Mouse (Mus musculus): Measurements from ENCODE around the gene Kcng3. TPM values are rescaled to one million over a fixed set of nuclear protein-coding genes. Genes with fewer than 3 reads are reported as not detected.

Gene Kcng3
- total RNA-seq, 1 experiment from 2014 or later, result not detected

GRCm38 (mm10) chr17:83637393-83637792 is 5.7 kb upstream of the Kcng3 start:
- no peak for ATAC-seq (replicated peaks in 1 of 2; ENCODE audit: insufficient read depth in 1 of 2, low FRiP score in 2 of 2, low TSS enrichment in 1 of 2, low read depth in 1 of 2, poor library complexity in 2 of 2, severe bottlenecking in 2 of 2)

DNA sequence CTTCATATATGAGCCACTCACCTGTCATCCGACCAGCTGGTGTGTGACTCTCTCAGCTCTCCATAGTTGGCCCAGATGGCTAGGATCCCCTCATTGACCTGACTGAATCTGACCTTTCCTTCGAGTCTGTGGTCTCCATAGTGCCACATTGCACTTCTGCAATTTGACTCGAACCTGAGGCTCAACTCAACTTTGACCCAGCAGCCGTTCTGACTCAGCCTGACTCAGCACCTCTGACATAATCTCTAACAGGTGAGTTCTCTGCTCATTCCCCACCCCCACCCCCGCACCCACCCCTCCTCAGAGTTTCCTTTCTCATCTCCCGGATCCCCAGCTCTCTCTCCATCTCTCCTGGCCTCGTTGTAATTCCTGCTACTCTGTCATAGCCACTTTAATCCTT is 4.7 kb upstream of the Kcng3 start:
- ATAC-seq (replicated peaks in 1 of 2; ENCODE audit: insufficient read depth in 1 of 2, low FRiP score in 2 of 2, low TSS enrichment in 1 of 2, low read depth in 1 of 2, poor library complexity in 2 of 2, severe bottlenecking in 2 of 2), result no peak

DNA sequence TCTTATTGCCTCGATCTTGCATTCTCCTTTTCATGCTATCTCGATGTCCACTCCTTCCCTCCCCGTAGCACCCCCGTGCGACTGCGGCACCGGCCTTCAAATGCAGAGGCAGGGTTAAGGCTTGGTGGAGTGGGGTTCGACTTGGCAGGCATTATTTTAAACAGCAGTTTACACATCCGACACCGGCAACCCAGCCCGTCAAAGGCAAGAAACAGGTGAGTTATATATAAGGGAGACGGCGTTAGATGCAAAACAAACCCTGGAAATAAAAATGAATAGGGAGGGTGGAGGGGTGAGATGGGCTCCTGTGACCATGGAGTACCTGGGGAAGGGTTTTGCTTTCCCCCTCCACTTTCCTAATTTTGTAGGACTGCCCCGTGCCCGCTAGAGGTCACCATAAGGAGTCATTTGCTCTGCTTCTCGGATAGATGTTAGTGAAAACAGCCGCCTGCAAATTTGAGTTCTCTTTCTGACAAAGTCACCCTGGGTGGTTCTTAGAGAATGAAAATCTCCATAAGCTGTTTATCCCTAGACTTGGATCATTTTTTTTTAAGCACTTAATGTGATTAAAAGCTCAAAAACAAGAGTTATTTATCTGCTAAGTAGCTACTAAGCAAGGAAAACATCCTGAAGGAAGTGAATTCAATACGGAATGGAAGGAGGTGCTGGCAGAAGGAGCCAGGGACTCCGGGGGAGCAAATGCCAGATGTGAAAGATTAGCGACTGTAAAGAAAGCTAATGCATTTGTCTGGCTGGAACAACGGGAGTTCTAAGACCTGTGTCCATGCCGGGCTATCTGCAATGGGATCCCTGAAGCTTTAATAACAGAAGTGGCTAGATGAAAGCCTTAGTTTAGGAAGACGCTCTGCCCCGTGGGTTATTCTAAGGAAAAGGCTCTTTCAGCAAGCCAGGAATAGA is 1.2 kb upstream of the Kcng3 start:
- ATAC-seq (replicated peaks in 1 of 2; ENCODE audit: insufficient read depth in 1 of 2, low FRiP score in 2 of 2, low TSS enrichment in 1 of 2, low read depth in 1 of 2, poor library complexity in 2 of 2, severe bottlenecking in 2 of 2), result peak; percentile 60 to 68; a peak in 3 of 4 replicates

DNA sequence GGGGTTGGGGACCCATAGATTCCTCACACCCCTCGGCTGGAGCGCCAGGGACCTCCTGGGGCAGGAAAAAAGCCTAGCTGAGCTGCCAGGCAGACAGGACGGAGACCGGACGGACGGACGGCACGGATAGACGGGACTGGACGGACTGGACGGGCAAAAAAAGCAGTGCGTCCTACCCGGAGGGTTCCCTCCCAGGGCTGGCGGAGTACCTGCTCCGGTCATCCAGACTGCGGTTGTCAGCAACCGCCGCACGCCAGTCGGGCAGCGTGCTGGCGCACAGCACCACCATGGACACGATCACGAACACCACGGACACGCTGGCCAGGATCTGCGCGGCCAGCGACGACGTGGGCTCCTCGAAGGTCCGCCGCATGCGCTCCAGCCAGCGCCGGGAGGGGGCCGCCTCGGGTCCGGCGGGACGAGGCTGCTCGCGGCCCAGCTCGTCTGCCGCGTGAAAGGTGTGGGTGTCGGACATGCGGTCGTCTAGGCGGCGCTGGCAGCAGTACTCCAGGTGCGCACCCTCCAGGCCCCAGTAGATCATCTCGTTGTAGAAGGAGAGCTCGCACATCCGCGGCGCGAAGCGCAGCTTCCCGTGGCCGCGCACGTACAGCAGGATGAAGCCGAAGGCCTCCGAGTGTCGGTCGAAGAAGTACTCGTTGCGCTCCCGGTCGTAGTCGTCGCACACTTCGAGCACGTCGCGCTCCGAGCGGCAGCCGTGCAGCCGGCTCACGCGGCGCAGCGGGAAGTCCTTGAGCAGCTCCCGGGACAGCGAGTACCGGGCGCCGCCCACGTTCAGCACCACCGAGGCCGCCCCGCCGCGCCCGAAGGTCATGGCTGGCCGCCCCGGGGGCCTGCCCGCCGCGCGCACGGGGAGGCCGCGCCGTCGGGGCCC is 662 bp downstream of the Kcng3 start:
- 0 out of 4 replicates have a peak, but pooled peaks of 1 of the 2 experiments have one; percentile 36 for ATAC-seq (replicated peaks in 1 of 2; ENCODE audit: insufficient read depth in 1 of 2, low FRiP score in 2 of 2, low TSS enrichment in 1 of 2, low read depth in 1 of 2, poor library complexity in 2 of 2, severe bottlenecking in 2 of 2)

- no peak for ATAC-seq (replicated peaks in 1 of 2; ENCODE audit: insufficient read depth in 1 of 2, low FRiP score in 2 of 2, low TSS enrichment in 1 of 2, low read depth in 1 of 2, poor library complexity in 2 of 2, severe bottlenecking in 2 of 2)
Measured at GRCm38 (mm10) chr17:83613907-83614306, 17.8 kb downstream of the Kcng3 start.

- no peak for ATAC-seq (replicated peaks in 1 of 2; ENCODE audit: insufficient read depth in 1 of 2, low FRiP score in 2 of 2, low TSS enrichment in 1 of 2, low read depth in 1 of 2, poor library complexity in 2 of 2, severe bottlenecking in 2 of 2)
Measured at GRCm38 (mm10) chr17:83609532-83609931, 22.2 kb downstream of the Kcng3 start.

DNA sequence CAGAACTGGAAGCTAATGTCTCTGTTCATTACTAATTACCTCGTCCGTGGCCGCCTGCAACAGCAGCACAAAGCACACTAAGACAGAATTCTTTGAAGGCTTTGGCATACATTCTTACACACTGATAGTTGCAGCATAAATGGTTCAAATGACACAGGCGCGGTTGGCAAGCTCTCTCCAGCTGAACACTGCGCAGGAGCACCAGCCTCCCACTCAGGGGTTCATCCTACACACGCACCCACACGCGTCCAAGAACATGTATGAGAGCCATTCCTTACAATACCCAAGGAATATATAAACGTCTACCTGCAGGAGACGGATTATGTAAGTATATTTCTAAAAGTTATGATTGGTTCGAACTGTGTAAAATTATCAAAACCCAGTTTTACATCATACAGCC is 30.7 kb downstream of the Kcng3 start:
- ATAC-seq (replicated peaks in 1 of 2; ENCODE audit: insufficient read depth in 1 of 2, low FRiP score in 2 of 2, low TSS enrichment in 1 of 2, low read depth in 1 of 2, poor library complexity in 2 of 2, severe bottlenecking in 2 of 2), result no peak

- no peak for ATAC-seq (replicated peaks in 1 of 2; ENCODE audit: insufficient read depth in 1 of 2, low FRiP score in 2 of 2, low TSS enrichment in 1 of 2, low read depth in 1 of 2, poor library complexity in 2 of 2, severe bottlenecking in 2 of 2)
Measured at GRCm38 (mm10) chr17:83595966-83596365, 35.7 kb downstream of the Kcng3 start.

DNA sequence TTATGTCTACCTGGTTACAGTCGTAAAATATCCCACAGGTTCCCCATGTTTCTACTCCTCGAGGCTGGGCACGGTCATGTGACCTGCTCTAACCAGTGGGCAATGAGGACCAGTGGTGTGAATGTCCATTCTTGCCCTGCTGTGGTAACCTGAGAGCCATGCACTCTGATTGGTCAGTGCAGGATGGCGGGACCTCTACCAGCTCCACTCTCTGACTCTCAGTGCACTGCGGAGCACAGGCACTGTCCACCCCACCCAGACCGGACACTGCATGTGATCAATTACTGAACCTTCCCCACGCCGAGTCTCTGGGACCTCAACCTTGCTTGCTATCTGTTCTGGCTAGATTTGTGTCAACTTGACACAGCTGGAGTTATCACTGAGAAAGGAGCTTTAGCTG is 37.2 kb downstream of the Kcng3 start:
- ATAC-seq (replicated peaks in 1 of 2; ENCODE audit: insufficient read depth in 1 of 2, low FRiP score in 2 of 2, low TSS enrichment in 1 of 2, low read depth in 1 of 2, poor library complexity in 2 of 2, severe bottlenecking in 2 of 2), result no peak

DNA sequence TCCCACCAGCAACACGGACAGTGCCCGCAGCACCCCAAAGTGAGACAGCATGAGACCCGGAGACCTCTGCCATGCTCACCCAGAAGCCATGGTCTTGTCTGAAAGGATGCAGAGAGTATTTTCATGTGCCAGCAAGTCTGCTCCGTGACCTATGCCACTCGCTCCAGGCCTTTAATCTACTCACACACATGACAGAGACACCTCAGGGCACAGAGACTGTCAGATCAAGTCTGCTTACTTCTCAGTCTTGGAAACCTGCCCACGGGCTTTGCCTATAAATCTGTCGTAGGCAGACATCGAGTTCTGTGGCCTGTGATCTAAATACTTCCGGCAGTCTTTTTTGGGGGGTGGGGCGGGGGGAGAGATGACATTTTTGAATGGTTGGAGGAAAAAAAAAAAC is 38.3 kb downstream of the Kcng3 start:
- ATAC-seq (replicated peaks in 1 of 2; ENCODE audit: insufficient read depth in 1 of 2, low FRiP score in 2 of 2, low TSS enrichment in 1 of 2, low read depth in 1 of 2, poor library complexity in 2 of 2, severe bottlenecking in 2 of 2), result no peak

GRCm38 (mm10) chr17:83588663-83589341 is 42.9 kb downstream of the Kcng3 start:
- ATAC-seq (replicated peaks in 1 of 2; ENCODE audit: insufficient read depth in 1 of 2, low FRiP score in 2 of 2, low TSS enrichment in 1 of 2, low read depth in 1 of 2, poor library complexity in 2 of 2, severe bottlenecking in 2 of 2), result no peak

DNA sequence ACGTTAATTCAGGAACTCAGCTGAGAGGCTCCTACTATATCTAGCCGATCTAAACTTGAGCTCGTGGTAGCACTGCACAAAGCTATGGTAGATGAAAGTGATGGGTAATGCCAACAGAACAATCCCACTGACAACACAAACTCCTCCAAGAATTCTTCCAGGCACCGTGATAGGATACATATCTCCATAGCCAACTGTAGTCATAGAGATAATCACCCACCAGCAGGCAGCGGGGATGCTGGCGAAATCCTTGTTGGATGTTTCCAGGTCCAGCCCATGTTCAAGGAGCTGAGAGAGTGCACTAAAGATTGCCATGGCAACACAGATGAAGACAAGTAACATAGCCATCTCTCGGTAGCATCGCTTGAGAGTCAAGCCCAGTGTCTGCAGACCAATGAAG is 44.0 kb downstream of the Kcng3 start:
- ATAC-seq (replicated peaks in 1 of 2; ENCODE audit: insufficient read depth in 1 of 2, low FRiP score in 2 of 2, low TSS enrichment in 1 of 2, low read depth in 1 of 2, poor library complexity in 2 of 2, severe bottlenecking in 2 of 2), result no peak

DNA sequence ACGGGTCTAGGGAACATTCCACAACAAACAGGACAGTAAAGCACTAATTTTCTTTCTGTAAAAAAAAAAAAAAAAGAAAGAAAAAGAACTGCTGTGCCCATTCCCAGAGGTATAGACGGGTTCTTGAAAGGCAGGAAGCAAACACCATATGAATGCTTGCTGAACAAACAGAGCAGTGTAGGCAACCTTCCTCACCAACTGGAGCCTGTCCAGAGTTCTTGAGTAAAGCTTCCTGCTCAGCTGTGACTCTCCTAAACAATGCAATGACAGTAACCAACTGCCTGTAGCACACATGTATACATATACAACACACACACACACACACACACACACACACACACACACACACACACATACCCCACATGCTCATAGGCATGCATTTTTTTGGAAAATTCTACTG is 49.1 kb downstream of the Kcng3 start:
- ATAC-seq (replicated peaks in 1 of 2; ENCODE audit: insufficient read depth in 1 of 2, low FRiP score in 2 of 2, low TSS enrichment in 1 of 2, low read depth in 1 of 2, poor library complexity in 2 of 2, severe bottlenecking in 2 of 2), result 0 out of 4 replicates have a peak, but pooled peaks of 1 of the 2 experiments have one; percentile 35

DNA sequence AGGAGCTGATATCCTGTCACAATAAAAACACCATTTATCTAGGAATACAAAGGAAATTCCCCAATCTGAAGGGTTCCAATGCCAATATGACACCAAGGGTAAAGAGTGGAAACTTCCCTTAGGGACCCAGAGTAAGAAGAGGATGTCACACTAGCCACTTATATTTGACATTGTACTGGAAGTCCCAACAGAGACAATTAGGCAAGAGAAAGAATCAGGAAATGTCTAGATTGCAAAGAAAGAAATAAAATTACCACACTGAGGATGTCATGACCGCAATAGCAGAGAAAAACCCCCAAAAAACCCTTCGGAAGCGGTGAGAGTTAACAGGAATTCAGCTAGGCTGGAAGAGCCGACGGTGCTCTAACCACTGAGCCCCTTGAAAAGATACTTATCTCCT is 51.0 kb downstream of the Kcng3 start:
- no peak; a peak in 1 of 4 replicates for ATAC-seq (replicated peaks in 1 of 2; ENCODE audit: insufficient read depth in 1 of 2, low FRiP score in 2 of 2, low TSS enrichment in 1 of 2, low read depth in 1 of 2, poor library complexity in 2 of 2, severe bottlenecking in 2 of 2)

DNA sequence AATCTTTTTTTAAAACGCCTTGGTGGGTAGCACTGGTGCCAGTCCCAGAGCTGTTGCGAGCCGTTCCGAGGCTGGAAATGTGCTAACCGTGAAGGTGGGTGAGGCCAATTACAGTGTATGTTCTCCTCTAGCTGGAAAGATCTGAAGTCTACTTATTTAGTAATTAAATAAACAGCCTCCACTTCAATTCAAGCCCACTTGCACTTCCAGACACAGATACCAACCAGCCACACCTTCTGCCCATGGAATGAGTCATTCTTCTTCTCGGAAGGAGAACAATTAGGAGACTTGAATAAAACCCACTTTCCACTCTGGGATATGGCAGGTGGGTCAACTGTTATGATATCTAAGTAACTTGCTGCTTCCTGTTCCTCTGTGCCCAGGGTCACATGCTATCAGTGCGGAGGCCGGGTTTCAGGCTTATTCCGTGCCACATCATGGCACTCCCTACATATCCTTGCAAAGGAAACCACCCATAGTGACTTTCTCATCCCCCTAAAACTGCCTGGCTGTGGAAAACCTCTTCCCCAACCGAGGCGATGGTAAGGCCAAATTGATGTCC is 54.8 kb downstream of the Kcng3 start:
- no peak for ATAC-seq (replicated peaks in 1 of 2; ENCODE audit: insufficient read depth in 1 of 2, low FRiP score in 2 of 2, low TSS enrichment in 1 of 2, low read depth in 1 of 2, poor library complexity in 2 of 2, severe bottlenecking in 2 of 2)

- no peak for ATAC-seq (replicated peaks in 1 of 2; ENCODE audit: insufficient read depth in 1 of 2, low FRiP score in 2 of 2, low TSS enrichment in 1 of 2, low read depth in 1 of 2, poor library complexity in 2 of 2, severe bottlenecking in 2 of 2)
Measured at GRCm38 (mm10) chr17:83574615-83575014, 57.1 kb downstream of the Kcng3 start.

DNA sequence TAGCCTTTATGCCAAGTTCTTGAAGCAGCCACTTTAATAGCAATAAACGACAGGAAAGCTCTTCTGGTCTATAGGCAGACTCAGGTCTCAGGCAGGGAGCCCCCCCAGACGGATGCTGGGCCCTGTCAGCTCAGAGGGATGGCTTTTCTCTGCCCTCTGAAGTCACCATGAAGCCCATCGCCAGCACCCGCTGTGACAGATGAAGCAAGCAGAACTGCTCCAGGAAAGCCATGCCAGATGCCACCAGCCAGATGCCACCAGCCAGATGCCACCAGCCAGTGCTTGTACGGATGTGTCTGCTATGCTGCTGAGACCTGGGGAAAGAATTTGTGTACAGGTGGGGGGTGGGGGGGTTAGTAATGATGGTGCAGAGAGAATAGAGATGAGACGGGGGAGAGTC is 58.6 kb downstream of the Kcng3 start:
- ATAC-seq (replicated peaks in 1 of 2; ENCODE audit: insufficient read depth in 1 of 2, low FRiP score in 2 of 2, low TSS enrichment in 1 of 2, low read depth in 1 of 2, poor library complexity in 2 of 2, severe bottlenecking in 2 of 2), result no peak
